Mouse (Mus musculus) E14TG2a.4 (cell line): ENCODE results near the gene Cenpo.

Experiments used
- CTCF ChIP-seq: conservative IDR thresholded peaks from 2 replicates; pipeline ENCODE4 v1.5.1; 2014; ENCODE audit warnings: low read length
- NANOG ChIP-seq: IDR thresholded peaks from 2 replicates; pipeline ENCODE4 v1.6.1; 2014; ENCODE audit warnings: borderline replicate concordance, low read length, mixed read lengths
- POU5F1 ChIP-seq: IDR thresholded peaks from 2 replicates; pipeline ENCODE4 v1.6.1; 2014; ENCODE audit warnings: low read length, borderline replicate concordance

DNA sequence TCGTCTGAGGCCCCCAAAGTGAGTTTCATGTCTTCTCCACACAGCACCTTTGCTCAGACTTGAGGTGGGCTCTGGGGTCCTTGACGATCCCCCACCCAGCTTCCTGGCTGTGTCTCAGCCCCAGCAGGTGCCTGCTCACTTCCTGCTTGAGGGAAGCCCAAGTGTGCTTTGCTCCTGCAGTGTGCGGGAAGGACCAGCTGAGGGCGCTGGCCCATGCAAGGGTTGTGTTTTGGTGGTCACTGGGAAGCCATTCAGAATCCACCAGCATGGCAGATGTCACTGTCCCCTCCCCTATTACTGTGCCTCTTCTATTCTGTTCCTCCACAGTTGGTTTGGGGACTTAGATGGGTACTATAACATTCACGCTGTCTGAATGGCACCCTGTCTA, 45.0 kb downstream of the Cenpo start:
- peak; percentile 89 for TF ChIP-seq CTCF
- no peak for TF ChIP-seq POU5F1
- TF ChIP-seq NANOG = no peak
